Mouse (Mus musculus) induced T-regulatory cell, adult 2 months (primary cell): ENCODE data around the gene Hes7.
A peak's percentile ranks its signal among the peaks of the same experiment; 100 is the strongest.

Source experiments
- DNase-seq: peaks from one replicate; pipeline ENCODE4 v3.0.0-alpha.2; 2012; ENCODE audit warnings: low read depth

Gene Hes7

GRCm38 (mm10) chr11:69101604-69102402 lies 18.4 kb upstream of the Hes7 start:
- no peak for DNase-seq

DNA sequence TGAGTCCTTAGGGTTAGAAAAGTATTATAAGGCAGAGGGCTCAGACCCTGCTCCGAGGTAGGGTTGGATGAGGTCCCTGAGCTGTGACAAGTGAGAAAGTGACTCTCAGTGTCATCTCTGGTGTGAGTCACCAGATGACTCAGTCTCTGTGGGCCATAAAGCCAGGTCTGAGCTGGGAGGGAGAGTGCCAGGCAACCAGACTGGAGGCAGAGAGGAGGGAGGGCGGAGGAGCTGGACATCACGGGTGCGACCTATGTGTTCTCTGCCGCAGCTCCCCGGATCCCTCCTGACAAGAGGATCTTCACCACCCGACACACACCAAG lies 17.8 kb upstream of the Hes7 start:
- DNase-seq: no peak

DNA sequence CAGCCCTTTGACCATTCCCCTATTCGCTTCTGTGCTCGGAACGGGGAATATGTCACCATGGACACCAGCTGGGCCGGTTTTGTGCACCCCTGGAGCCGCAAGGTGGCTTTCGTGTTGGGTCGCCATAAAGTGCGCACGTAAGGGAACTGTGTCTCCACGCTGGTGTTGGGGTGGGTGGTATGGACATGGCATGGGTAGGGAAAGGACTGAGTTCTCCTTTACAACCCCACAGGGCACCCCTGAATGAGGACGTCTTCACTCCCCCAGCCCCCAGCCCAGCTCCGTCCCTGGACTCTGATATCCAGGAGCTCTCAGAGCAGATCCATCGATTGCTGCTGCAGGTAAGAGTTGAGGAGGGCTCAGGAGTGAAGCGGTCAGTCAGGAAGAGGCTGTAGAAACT lies 17.1 kb upstream of the Hes7 start:
- DNase-seq: no peak

DNA sequence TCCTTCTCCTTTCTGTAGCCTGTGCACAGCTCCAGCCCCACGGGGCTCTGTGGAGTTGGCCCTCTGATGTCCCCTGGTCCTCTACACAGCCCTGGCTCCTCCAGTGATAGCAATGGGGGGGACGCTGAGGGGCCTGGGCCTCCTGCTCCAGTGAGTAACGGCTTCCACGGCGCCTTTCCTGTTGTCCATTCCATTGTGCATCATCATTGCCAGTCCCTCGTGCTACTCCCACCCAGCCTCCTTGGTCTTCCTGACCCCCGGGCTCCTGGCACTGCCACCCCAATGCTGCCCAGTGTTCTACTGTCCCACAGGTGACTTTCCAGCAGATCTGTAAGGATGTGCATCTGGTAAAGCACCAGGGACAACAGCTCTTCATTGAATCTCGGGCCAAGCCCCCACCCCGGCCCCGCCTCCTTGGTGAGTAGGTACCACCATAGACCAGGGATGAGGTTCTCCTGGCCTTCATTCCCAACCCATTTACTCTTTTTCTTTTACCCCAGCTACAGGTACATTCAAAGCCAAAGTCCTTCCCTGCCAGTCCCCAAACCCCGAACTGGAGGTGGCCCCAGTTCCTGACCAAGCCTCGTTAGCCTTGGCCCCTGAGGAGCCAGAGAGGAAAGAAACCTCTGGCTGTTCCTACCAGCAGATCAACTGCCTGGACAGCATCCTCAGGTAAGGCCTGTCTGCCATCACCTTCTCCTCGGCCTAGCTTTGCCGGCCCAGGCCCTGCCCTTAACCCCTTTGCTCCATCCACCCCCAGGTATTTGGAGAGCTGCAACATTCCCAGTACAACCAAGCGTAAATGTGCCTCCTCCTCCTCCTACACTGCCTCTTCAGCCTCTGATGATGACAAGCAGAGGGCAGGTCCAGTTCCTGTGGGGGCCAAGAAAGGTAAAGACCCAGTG lies 16.4 kb upstream of the Hes7 start:
- DNase-seq: no peak

DNA sequence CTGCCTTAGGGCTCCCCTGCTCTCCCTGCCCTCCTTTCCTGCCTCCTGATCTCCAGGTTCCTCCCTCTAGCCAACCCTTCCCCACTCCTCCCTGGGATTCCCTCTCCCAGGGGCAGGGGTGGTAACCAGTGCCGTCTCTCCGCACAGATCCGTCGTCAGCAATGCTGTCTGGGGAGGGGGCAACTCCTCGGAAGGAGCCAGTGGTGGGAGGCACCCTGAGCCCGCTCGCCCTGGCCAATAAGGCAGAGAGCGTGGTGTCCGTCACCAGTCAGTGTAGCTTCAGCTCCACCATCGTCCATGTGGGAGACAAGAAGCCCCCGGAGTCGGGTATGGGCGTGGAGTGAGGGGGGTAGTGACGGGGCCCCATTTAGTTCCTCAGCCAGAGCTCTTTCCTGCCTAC lies 15.7 kb upstream of the Hes7 start:
- DNase-seq: no peak

DNA sequence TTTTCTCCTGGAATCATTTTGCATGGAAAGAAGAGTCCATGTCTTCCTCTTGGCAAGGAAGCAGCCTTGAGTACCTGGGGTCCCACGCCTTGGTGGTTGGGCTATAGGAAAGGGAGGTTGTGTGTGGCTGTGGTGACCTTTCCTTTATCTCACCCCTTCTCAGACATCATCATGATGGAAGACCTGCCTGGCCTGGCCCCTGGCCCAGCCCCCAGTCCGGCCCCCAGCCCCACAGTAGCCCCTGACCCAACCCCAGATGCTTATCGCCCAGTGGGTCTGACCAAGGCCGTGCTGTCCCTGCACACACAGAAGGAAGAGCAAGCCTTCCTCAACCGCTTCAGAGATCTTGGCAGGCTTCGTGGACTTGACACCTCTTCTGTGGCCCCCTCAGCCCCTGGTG lies 15.0 kb upstream of the Hes7 start:
- DNase-seq: no peak

DNA sequence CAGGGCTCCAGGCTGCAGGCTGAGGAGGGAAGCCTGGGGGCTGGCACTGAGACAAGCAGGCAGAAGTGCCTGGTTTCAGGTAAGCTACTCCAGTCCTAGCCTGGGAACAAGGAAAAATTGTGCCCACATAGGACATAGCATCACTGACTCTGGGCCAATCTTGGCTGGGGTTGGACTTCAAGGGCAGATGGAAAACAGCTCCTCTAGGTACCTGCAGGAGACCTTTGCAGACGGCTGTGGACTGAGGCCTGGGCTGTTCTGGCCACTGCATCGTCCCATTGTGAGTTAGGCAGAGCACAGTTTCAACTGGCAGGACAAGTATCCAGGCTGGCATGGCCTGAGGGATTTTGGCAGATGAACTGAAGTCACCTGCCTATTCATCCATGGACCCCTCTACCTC lies 14.4 kb upstream of the Hes7 start:
- no peak for DNase-seq

GRCm38 (mm10) chr11:69106299-69106698 lies 13.9 kb upstream of the Hes7 start:
- no peak for DNase-seq

DNA sequence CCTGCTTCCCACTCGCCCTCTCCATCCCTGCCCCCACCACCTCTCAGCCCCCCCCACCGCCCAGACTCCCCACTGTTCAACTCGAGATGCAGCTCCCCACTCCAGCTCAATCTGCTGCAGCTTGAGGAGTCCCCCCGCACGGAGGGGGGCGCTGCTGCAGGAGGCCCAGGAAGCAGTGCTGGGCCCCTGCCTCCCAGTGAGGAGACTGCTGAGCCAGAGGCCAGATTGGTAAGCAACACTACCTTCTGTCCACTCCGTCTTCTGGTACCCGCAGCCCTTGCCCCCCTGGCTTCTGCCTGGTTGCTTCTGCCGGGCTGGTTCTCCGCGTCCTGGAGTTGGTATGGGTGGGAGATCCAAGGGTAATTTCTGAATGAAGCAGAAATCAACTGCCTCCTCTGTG lies 13.4 kb upstream of the Hes7 start:
- DNase-seq: no peak

GRCm38 (mm10) chr11:69107676-69108075 lies 12.5 kb upstream of the Hes7 start:
- DNase-seq: no peak

GRCm38 (mm10) chr11:69108223-69108622 lies 12.0 kb upstream of the Hes7 start:
- no peak for DNase-seq

DNA sequence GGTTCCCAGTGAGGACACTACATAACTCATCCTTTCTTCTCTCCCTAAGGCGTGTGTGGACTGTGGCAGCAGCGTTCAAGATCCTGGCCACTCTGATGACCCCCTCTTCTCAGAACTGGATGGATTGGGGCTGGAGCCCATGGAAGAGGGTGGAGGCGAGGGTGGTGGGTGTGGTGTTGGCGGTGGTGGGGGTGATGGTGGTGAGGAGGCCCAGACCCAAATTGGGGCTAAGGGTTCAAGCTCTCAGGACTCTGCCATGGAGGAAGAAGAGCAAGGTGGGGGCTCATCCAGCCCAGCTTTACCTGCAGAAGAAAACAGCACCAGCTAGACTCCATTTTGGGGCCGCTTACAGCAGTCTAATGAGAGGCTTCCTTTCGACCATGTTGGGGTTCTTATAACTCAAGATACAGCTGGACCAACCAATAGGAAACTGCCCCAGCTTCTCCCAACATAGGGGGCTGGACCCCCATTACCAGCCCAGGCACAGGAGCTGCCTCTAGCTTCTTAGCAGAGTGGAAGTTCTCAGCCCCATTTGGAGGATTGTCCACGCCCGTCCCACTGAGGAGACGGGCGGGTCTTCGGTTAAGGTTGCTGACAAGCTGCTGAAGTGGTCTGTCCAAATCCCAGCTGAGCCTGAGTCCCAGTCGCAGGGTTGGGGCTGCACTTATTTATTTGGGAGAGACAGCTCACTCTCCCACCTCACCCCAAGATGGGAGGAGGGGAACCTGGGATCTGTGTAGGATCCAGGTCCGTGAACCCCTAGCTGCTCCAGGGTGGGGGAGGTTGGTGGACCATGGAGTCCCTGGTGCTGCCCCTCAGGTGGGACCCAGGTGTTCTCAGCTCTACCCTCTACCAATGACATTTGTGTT lies 10.9 kb upstream of the Hes7 start:
- no peak for DNase-seq

GRCm38 (mm10) chr11:69110319-69111046 lies 9.7 kb upstream of the Hes7 start:
- peak; percentile 86 for DNase-seq

DNA sequence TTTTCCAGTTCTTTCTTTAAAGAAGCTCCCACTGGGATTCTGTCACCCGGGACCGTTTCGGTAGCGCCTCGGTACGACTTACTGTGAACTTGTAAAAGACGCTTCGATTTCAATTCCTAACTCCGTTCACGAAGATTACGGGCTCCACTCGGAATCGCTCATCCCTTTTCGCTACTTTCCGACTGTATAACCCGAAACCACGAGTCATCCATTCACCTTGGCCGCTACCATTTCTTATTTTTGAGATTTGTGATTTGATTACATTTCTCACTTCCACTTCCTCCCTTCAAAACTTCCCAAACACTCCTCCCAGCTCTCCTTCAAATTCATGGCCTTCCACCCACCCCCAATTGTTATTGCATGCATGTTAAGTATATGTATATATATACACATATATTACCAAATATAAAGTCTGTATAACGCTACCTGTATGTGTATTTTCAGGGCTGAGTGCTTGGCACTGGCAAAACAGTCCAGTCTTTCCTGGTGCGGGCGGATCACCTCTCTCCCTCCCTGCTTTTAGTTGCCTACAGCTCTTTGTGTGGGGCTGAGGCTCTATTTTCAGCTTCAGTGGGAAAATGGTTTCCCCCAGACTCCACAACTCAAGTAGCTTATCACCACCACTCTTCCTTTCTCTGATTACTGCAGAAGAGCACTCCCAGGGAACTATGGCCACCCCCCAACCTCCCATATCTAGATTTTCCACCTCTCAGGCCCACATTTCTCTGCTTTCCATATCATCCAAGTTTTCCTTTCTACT lies 9.0 kb upstream of the Hes7 start:
- DNase-seq: no peak

DNA sequence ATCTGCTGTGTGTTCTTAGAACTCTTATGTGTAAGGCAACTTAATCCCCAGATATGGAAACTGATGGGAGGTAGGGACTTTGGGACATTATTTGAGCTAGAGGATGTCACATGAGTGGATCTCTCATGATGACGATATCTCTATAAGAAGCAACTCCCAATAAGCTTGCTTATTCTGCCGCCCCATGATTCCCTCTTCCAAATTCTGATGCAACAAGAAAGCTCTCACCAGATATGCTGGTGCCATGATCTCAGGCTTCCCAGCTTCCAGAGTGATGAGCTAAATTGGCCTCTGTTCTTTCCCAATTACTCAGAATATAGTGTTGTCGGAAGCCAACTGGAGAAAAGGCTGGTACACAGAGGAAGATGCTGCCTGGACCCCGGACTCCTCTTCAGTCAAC lies 8.3 kb upstream of the Hes7 start:
- no peak for DNase-seq

GRCm38 (mm10) chr11:69114018-69114417 lies 6.2 kb upstream of the Hes7 start:
- no peak for DNase-seq

- no peak for DNase-seq
These were observed 5.6 kb upstream of the Hes7 start for GRCm38 (mm10) chr11:69114621-69115020.

- no peak for DNase-seq
These were observed 3.4 kb upstream of the Hes7 start for GRCm38 (mm10) chr11:69116843-69117242.

DNA sequence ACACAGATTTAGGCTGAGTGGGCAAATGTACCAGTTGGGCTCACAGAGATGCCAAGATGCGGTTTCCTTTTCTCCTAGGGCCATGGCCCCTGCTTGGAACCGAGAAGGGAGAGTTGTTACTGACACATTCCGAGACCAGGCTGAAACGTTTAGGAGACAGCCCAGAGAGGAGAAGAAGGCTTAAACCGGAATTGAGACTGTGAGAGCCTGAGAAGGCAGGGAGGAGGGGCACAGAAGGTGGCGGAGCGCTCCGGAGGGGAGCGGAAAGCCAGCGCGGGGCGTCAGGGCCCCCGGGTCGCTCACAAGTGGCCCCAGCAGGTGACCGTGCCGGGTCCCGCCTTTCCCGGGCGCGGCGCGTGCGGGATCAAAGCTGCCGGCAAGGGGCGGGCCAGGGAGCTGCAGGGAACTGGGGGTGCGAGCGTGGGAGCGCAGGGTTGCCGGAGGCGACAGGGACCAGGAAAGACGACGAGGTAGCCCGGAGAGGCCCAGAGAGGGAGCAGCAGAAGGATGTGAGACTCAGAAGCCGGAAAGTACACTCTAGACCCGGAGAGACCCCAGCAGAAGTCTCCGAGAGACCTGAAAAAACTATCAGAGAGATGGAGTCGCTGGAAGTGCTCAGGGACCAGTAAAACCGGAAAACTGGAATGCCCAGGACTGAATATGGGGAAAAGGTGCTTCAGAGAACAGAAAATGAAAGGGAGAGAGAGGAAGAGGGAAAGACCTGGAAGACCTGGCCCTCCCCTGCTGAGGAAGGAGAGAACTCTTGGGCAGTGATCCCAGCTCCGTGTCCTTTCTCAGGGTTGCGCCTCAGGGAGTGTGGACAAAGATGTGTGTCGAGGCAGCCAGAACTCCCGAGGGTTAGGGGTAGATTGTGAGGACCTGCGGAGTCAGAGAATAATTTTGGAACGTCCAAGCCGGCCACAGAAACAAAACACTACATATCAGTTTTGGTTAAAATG lies 2.2 kb upstream of the Hes7 start:
- peak; percentile 80 for DNase-seq

DNA sequence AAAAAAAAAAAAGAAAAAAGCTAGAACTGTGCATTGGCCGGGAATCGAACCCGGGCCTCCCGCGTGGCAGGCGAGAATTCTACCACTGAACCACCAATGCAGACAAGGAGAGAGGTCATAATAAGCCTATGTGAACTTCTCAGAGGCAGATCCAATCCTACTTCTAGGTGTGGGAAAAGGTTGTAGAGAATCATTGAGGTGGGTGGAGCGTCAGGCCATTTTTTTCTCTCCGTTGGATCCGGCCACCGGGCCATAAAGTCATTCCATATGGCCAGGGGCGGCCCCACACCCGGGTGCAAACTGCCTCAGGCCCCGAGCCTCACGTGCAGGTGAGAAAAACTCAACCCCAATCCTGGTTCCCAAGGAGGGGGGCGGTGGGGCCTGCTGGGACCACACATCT lies 1.4 kb upstream of the Hes7 start:
- DNase-seq: peak; percentile 93
